Mouse (Mus musculus): ENCODE results near the gene Cfap161.

DNA sequence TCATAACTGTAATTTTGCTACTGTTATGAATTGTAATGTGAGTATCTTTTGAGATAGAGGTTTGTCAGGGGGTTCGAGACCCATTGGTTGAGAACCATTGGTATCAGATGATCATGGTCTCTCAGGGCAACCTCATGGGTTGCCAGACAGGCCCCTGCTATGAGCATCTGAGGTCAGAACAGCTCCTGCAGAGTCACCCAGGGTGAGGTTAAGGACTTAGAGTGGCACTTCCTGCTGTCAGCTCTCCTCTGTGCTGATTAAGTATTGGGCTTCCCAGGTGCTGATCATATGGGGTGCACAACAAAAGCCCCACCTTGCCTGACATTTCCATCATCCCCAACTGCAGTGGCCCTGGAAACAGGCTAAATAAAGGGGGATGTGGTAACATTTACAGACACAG lies 46.3 kb downstream of the Cfap161 start:
- no peak for TF ChIP-seq EP300 (IDR thresholded peaks at IDR 0.05; ENCODE audit: low read depth)
- no peak for TF ChIP-seq CTCF (IDR thresholded peaks at IDR 0.05; ENCODE audit: low read depth)

Measured in liver, embryonic 14.5 days (tissue).